Mouse (Mus musculus): ENCODE data around the gene 2310034G01Rik.

2310034G01Rik gene

GRCm38 (mm10) chr19:46300294-46301045 is 49.6 kb downstream of the 2310034G01Rik start:
- no peak for DNase-seq (ENCODE audit: low spot score)
